Mouse (Mus musculus) thymus, postnatal 36 days (tissue): ENCODE measurements around the gene Gm8237.
"Not testable (repeated sequence)": the region's sequence is repeated elsewhere in the genome, so short reads cannot be mapped to it uniquely, and the experiment has no call there.

Experiments
- DNase-seq, 2 experiments: peaks; one replicate each; pipeline ENCODE4 v3.0.0; 2022; ENCODE audit warnings: mixed read lengths in 2 of 2

The Gm8237 gene

GRCm38 (mm10) chr14:5880241-5880640, at the start of gene Gm8237:
Gene Gm8237 (minus strand): TSS chr14:5880382.
- DNase-seq, result not testable (repeated sequence)

- DNase-seq, result not testable (repeated sequence)
Observed at GRCm38 (mm10) chr14:5923276-5923675, 43.1 kb upstream of the Gm8237 start.

- DNase-seq, result not testable (repeated sequence)
Observed at GRCm38 (mm10) chr14:5918330-5918942, 38.3 kb upstream of the Gm8237 start.

GRCm38 (mm10) chr14:5913701-5914100, 33.5 kb upstream of the Gm8237 start:
- DNase-seq, result not testable (repeated sequence)

GRCm38 (mm10) chr14:5879791-5880190, 391 bp downstream of the Gm8237 start:
- not testable (repeated sequence) for DNase-seq

GRCm38 (mm10) chr14:5879136-5879535, 1.0 kb downstream of the Gm8237 start:
- not testable (repeated sequence) for DNase-seq

GRCm38 (mm10) chr14:5855911-5856310, 24.3 kb downstream of the Gm8237 start:
- not testable (repeated sequence) for DNase-seq

- not testable (repeated sequence) for DNase-seq
Observed at GRCm38 (mm10) chr14:5830229-5830628, 50.0 kb downstream of the Gm8237 start, which contains the start of gene Gm3424. Gene Gm3424 (minus strand): TSS chr14:5830329.

GRCm38 (mm10) chr14:5812699-5813356, 67.4 kb downstream of the Gm8237 start:
- not testable (repeated sequence) for DNase-seq
